Mouse (Mus musculus) cerebellum, postnatal 36 days (tissue): ENCODE results near the gene Afdn.
"Not testable (repeated sequence)": the region's sequence is repeated elsewhere in the genome, so short reads cannot be mapped to it uniquely, and the experiment has no call there.

Experiments used
- DNase-seq, 2 experiments: peaks; one replicate each; pipeline ENCODE4 v3.0.0; 2021 to 2022; ENCODE audit warnings: mixed read lengths in 2 of 2

Afdn gene

GRCm38 (mm10) chr17:13889818-13890434, 129.6 kb downstream of the Afdn start:
- DNase-seq = no peak

GRCm38 (mm10) chr17:13890932-13891331, 130.6 kb downstream of the Afdn start:
- no peak for DNase-seq

- no peak for DNase-seq
Measured at GRCm38 (mm10) chr17:13898838-13899237, 138.5 kb downstream of the Afdn start.

- DNase-seq = no peak
Measured at GRCm38 (mm10) chr17:13899241-13899640, 138.9 kb downstream of the Afdn start.

GRCm38 (mm10) chr17:13903793-13904192, 143.5 kb downstream of the Afdn start:
- DNase-seq = no peak

GRCm38 (mm10) chr17:13907082-13907481, 146.7 kb downstream of the Afdn start:
- no peak for DNase-seq

- DNase-seq = no peak
Measured at GRCm38 (mm10) chr17:13907681-13908080, 147.3 kb downstream of the Afdn start.

GRCm38 (mm10) chr17:13913951-13914350, 153.6 kb downstream of the Afdn start:
- DNase-seq = no peak

- no peak for DNase-seq
Measured at GRCm38 (mm10) chr17:13914531-13914930, 154.2 kb downstream of the Afdn start.

GRCm38 (mm10) chr17:13920771-13921170, 160.4 kb downstream of the Afdn start:
- no peak for DNase-seq

- no peak for DNase-seq
Measured at GRCm38 (mm10) chr17:13923418-13923817, 163.1 kb downstream of the Afdn start.

- DNase-seq = no peak
Measured at GRCm38 (mm10) chr17:13924588-13924987, 164.2 kb downstream of the Afdn start.

GRCm38 (mm10) chr17:13925931-13926330, 165.6 kb downstream of the Afdn start:
- DNase-seq = no peak

GRCm38 (mm10) chr17:13930421-13930820, 170.1 kb downstream of the Afdn start:
- no peak for DNase-seq

GRCm38 (mm10) chr17:13935364-13935763, 175.0 kb downstream of the Afdn start:
- not testable (repeated sequence) for DNase-seq

GRCm38 (mm10) chr17:13937787-13938186, 177.4 kb downstream of the Afdn start:
- DNase-seq = no peak

- no peak for DNase-seq
Measured at GRCm38 (mm10) chr17:13938652-13939051, 178.3 kb downstream of the Afdn start.

GRCm38 (mm10) chr17:13939231-13939630, 178.9 kb downstream of the Afdn start:
- not testable (repeated sequence) for DNase-seq

- DNase-seq = no peak
Measured at GRCm38 (mm10) chr17:13940487-13940886, 180.1 kb downstream of the Afdn start.

- DNase-seq = not testable (repeated sequence)
Measured at GRCm38 (mm10) chr17:13948073-13948472, 187.7 kb downstream of the Afdn start, which contains the start of gene Gm7168. Gene Gm7168, plus strand, starts transcription at chr17:13948373.

GRCm38 (mm10) chr17:13951570-13951969, 191.2 kb downstream of the Afdn start:
- not testable (repeated sequence) for DNase-seq
